Mouse (Mus musculus): ENCODE measurements around the gene Asphd2.

- TF ChIP-seq CTCF (IDR thresholded peaks at IDR 0.05; ENCODE audit: borderline replicate concordance, insufficient read depth, low read length), result no peak
- no peak for TF ChIP-seq POLR2A (IDR thresholded peaks at IDR 0.05; ENCODE audit: low read depth, low read length)
Measured at GRCm38 (mm10) chr5:112355493-112355892, 39.2 kb downstream of the Asphd2 start.
